Mouse (Mus musculus) kidney, adult 2 months (tissue): Measurements from ENCODE around the gene Opa3.

Experiments
- CTCF ChIP-seq: fragments of 200-500 bp; conservative IDR thresholded peaks from 2 replicates; pipeline ENCODE4 v1.5.1; 2011; ENCODE audit warnings: low read depth, mild to moderate bottlenecking, control low read depth, low read length, moderate library complexity, mixed read lengths; ENCODE audit not compliant: insufficient read depth, insufficient read length
- POLR2A ChIP-seq: fragments of 200-500 bp; IDR thresholded peaks from one replicate; pipeline ENCODE4 v1.6.1; 2011; ENCODE audit warnings: low read depth, low read length, control low read depth

- TF ChIP-seq CTCF (no peak), POLR2A (no peak)
Measured at GRCm38 (mm10) chr7:19217492-19217891, 10.6 kb upstream of the Opa3 start.
